Mouse (Mus musculus): ENCODE data around the gene Fam72a.

Gene Fam72a

GRCm38 (mm10) chr1:131526371-131527270 is 1.1 kb upstream of the Fam72a start:
- peak; percentile 76 to 84 for DNase-seq

DNA sequence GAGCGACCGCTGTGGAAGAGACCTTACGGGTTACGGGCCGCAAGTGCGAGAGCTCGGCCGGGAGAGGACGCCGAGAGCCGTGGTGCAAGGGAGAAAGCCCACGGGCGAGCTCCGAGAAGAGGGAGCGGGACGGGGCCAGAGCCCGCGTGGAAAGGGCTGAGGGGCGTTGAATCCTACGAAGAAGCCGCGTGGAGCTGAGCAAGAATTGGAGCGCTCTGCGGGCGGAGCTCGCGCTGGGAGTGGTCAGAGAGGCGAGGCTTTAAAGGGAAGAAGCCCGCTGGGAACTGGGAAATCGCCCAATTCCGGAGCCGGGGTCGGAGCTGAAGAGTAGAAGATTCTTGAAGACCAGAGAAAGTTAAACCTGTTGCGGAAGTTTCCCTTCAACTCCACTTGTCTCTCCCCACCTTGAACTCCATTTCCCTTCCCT is 391 bp downstream of the Fam72a start:
- DNase-seq, result peak; percentile 66 to 80

- DNase-seq, result no peak
These were observed 961 bp downstream of the Fam72a start for GRCm38 (mm10) chr1:131528561-131529166.

DNA sequence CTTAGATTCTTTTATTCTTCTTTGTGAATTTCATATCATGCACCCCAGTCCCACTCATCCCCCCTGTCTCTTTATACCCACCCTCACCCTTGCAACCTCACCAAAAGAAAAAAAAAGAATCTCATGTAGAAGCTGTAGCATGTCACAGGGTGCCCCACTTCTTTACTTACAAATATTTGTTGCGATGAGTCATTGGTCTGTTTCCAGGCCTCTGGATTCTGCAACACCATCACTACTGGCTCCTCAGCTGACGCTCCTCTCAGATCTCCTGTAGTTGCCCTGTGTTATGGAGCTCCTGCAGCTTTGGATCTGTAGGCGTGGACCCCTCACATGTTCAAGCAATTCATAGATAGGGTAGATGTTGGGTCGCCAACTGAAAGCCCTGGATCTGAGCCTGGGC is 12.1 kb downstream of the Fam72a start:
- no peak for DNase-seq

DNA sequence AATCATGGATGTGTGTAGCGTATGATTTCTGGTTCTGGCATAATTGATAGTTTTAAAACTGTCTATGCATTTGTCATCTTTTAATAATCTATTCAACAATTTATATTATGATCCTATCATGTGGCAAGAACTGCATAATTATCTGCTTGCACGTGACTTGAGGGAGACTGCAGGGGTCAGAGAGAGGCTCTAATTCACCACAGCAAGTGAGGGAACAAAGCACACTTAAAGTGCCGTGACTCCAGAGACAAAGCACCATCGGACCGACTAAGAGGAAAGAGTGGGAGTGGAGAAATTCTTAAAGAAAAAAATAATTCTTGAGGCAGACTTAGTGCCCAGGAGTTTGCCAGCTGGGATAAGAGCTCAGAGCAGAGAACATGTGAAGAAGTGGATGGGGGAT is 13.1 kb downstream of the Fam72a start:
- DNase-seq, result no peak

DNA sequence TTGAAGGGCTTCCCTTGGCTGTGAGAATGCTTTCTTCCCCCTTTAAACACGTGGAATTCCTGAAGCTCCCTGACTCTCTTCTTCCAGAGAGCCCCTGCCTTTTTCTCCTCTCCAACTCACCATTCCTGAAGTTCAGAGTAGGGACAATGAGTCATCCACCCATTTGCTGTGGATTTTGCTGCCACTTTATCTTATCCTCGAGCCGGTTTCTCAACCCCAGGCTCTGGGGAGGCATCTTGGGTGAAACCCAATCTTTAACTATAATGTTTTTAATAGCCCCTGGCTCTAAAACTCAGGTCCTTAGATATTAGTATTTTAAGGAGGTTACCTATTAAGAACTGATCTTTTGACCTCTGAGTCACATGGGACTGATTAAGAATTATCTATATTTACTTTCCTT is 13.7 kb downstream of the Fam72a start:
- no peak for DNase-seq

DNA sequence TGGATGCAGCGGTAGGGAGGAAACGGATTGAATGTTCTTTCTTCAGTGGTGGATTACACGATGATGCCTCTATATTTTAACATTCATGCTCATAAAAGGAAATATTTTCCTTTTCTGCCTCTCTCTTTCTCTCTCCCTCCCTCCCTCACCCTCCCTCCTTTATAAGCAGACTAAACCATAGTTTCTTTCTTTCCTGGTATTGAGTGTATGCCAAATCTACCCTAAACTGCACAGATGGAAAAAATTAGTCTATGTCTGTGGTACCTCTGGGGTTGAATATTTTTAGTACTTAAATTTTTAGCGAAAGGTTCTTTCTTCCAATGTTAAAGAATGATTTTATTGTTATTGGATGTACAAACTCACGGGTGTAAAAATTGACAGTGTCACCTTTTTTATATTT is 14.2 kb downstream of the Fam72a start:
- no peak for DNase-seq

- DNase-seq, result no peak
These were observed 16.3 kb downstream of the Fam72a start for GRCm38 (mm10) chr1:131543886-131544565.

DNA sequence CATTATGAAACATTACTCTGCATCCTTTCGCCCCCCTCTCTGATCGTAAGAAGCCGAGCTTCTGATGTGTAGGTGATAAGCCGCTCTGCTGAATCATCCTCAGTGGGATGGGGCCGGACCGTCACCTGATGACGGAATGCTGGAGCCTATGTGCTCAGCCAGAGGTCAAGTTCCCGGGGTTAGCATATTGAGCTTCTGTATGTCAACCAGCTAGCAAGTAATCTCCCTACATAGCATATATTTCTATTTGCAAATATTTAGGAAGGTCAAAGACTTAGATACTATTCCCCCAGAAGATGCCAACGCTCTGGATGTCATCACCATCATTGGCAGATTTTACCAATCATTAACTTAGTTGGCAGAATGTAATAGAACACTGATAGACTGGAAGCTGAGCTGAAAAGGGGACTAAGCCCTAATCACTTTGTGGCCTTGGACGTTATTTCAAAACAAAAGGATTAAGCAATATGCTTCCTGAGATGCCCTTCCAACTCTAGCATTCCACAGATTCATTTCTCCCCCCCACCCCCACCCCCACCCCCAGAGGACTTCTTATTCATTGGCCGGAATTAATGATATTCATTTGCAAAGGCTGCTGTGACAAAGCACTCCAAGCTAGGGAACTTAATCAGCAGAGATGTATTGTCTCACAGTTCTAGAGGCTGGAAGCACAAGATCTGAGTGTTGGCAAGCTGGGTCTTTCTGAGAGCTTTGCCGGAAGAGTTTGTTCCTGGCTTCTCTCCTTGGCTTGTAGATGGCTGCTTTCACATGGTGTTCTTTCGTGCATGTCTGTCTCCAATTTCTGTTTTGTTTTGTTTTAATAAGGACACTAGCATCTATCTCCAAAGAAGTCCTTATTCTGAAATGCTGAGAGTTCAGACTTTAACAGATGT is 19.3 kb downstream of the Fam72a start:
- no peak for DNase-seq

DNA sequence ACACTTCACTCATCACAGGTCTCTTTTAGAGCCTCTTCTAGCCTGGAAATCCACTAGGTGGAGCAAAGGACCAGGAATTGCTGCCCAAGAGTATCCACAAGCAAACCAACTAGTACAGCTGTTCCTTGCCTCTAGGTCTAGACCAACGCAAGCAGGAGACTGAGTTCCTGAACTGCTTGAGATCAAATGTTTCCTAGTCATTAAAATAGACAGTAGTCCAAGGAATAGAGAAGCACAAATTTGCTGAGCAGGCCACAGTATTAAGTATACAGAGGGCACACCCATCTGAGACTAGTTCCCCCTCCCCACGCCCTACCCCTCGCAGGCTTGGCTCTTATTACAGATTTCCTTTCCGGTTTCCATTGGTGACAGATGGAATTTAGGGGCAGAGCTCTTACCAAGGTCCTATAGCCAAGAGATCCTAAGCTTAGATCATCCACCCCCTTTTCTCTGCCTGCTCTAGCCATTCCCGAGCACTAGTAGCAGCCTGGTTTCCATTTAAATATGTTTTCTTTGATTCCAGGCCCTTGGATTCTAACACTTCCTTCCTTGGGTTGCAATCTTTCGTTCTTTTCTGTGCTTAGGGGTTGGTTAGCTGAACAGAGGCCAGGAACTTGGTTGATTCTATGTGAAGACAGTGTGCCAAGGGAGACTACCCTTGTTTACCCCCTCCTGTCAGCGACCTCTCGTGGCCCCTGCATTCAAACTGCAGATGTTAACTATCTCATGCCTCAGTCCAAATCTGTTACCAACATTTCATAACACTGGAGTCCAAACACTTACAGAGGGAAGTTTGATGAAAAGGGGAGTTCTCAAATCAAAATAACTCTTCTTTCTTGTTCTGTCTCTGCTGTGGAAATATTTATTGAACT is 21.0 kb downstream of the Fam72a start:
- DNase-seq, result peak; percentile 20 to 28

DNA sequence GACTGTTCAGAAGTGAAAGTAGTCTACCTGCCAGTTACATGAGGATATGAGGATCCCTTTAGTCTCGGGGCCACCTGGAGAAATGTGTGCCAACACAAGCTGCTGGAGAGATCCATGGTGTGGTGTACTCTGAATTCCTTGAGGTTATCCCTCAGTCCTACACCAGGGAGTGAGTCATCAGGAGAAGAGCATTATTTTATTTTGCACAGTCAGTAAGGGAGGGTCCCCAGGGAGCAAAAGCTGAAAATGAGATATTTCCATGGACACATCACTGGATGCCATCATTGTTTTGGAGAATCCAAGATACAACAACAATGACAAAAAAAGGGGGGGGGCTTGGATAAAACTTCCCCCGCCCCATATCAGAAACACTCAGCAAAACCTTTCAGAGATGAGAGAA is 24.3 kb downstream of the Fam72a start:
- no peak for DNase-seq

GRCm38 (mm10) chr1:131553428-131553827 is 25.7 kb downstream of the Fam72a start:
- no peak for DNase-seq

- peak; percentile 77 to 89 for DNase-seq
These were observed 27.5 kb downstream of the Fam72a start for GRCm38 (mm10) chr1:131555042-131555812.

GRCm38 (mm10) chr1:131560500-131560899 is 32.8 kb downstream of the Fam72a start:
- no peak for DNase-seq

GRCm38 (mm10) chr1:131562081-131562480 is 34.4 kb downstream of the Fam72a start:
- DNase-seq, result no peak

DNA sequence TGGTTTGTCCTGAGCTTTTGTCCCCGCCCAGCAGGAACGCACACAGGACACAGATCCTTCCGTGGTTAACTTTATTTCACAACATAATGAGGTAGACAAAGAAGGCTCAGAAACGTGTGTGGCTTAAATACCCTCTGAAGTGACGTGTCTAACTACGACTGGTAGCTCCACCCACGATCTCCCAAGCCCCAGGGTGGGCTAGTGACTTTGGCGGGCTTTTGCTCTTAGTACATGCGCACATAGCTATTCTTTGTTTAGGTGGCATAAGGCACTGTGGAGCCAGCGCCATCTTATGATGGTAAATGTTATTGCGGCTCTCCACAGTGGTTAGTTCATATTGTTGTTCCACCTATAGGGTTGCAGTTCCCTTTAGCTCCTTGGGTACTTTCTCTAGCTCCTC is 38.4 kb downstream of the Fam72a start:
- peak in 1 of 2 experiments; percentile 5 for DNase-seq

GRCm38 (mm10) chr1:131569721-131570120 is 42.0 kb downstream of the Fam72a start:
- DNase-seq, result no peak

- no peak for DNase-seq
These were observed 42.7 kb downstream of the Fam72a start for GRCm38 (mm10) chr1:131570391-131570790.

- DNase-seq, result peak; percentile 17 to 36
These were observed 46.0 kb downstream of the Fam72a start for GRCm38 (mm10) chr1:131573721-131574120.

GRCm38 (mm10) chr1:131578943-131579680 is 51.4 kb downstream of the Fam72a start:
- no peak for DNase-seq

Measured in kidney, postnatal 36 days (tissue).